Mouse (Mus musculus): ENCODE results near the gene Casc3. TPM values are rescaled to one million over a fixed set of nuclear protein-coding genes. Genes with fewer than 3 reads are reported as not detected.

Casc3 gene
- polyA plus RNA-seq, 3 experiments from 2014 or later: 8.7 to 14.8 (median 11.6) TPM

GRCm38 (mm10) chr11:98873900-98874299 is 69.2 kb downstream of the Casc3 start:
- no peak for ATAC-seq

DNA sequence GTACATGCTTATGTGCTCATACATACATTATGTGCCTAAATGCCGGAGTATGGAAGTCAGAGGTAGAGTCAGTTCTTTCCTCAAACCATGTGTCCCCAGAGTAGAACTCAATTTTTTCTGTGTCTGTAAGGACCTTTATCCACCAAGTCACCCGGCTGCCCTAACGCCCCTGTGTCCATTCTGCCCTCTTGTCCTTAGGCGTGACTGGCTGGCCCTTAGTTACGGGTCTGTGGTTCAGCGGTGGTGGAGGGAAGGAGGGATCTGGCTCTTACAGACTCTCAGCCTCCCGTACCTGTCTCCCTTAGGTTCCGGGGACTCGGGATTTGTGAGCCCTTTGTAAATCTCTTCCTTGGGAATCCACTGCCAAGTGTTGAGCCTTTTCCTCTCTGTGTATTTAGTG is 72.3 kb downstream of the Casc3 start:
- no peak for ATAC-seq

Other genes starting within 250 kb of the Casc3 start
- 10 to 100 TPM; 23.6 to 31.0 (median 30.7) TPM for gene Ormdl3, start 217.5 kb upstream of the Casc3 start, polyA plus RNA-seq (2017; shearing (Covaris generic))
- gene Lrrc3c, start 206.6 kb upstream of the Casc3 start, polyA plus RNA-seq (2017; shearing (Covaris generic)): not detected
- 10 to 100 TPM in 2 of 3 experiments, 1 to 10 TPM in 1; 1.3 to 14.8 (median 10.7) TPM for gene Gm12355, start 179.2 kb upstream of the Casc3 start, polyA plus RNA-seq (2017; shearing (Covaris generic))
- gene Gsdma3, start 178.5 kb upstream of the Casc3 start, polyA plus RNA-seq (2017; shearing (Covaris generic)): not detected
- gene Gsdma2, start 158.1 kb upstream of the Casc3 start, polyA plus RNA-seq (2017; shearing (Covaris generic)): not detected
- not detected for gene Gsdma, start 140.6 kb upstream of the Casc3 start, polyA plus RNA-seq (2017; shearing (Covaris generic))
- gene Psmd3, start 122.4 kb upstream of the Casc3 start, polyA plus RNA-seq (2017; shearing (Covaris generic)): 10 to 100 TPM; 12.9 to 20.6 (median 15.5) TPM
- gene Csf3, start 103.6 kb upstream of the Casc3 start, polyA plus RNA-seq (2017; shearing (Covaris generic)): not detected
- gene Med24, start 75.5 kb upstream of the Casc3 start, polyA plus RNA-seq (2017; shearing (Covaris generic)): 10 to 100 TPM; 23.8 to 32.5 (median 28.3) TPM
- gene Thra, start 64.3 kb upstream of the Casc3 start, polyA plus RNA-seq (2017; shearing (Covaris generic)): 1 to 10 TPM; 1.3 to 6.3 (median 5.2) TPM
- gene Nr1d1, start 29.6 kb upstream of the Casc3 start, polyA plus RNA-seq (2017; shearing (Covaris generic)): 1 to 10 TPM; 6.5 to 8.4 (median 7.3) TPM
- 10 to 100 TPM; 16.7 to 26.3 (median 20.4) TPM for gene Msl1, start 9.4 kb upstream of the Casc3 start, polyA plus RNA-seq (2017; shearing (Covaris generic))
- gene Rapgefl1, start 31.9 kb downstream of the Casc3 start, polyA plus RNA-seq (2017; shearing (Covaris generic)): under 1 TPM in 2 of 3 experiments, not detected in 1; 0.32 to 0.63 TPM
- 10 to 100 TPM; 10.4 to 15.1 (median 14.2) TPM for gene Wipf2, start 58.7 kb downstream of the Casc3 start, polyA plus RNA-seq (2017; shearing (Covaris generic))
- gene Cdc6, start 102.9 kb downstream of the Casc3 start, polyA plus RNA-seq (2017; shearing (Covaris generic)): 10 to 100 TPM in 1 of 3 experiments, 1 to 10 TPM in 2; 5.1 to 40.6 (median 5.2) TPM
- 1 to 10 TPM; 7.4 to 8.1 (median 7.6) TPM for gene Rara, start 122.9 kb downstream of the Casc3 start, polyA plus RNA-seq (2017; shearing (Covaris generic))
- not detected for gene Gjd3, start 178.1 kb downstream of the Casc3 start, polyA plus RNA-seq (2017; shearing (Covaris generic))
- gene Top2a, start 219.3 kb downstream of the Casc3 start, polyA plus RNA-seq (2017; shearing (Covaris generic)): 100 to 1,000 TPM in 1 of 3 experiments, 10 to 100 TPM in 2; 34.9 to 332 (median 36.3) TPM
- 10 to 100 TPM in 2 of 3 experiments, under 1 TPM in 1; 0.09 to 20.6 (median 14.8) TPM for gene Igfbp4, start 236.3 kb downstream of the Casc3 start, polyA plus RNA-seq (2017; shearing (Covaris generic))

All from inflammation-experienced regulatory T-cells, adult 6 months (primary cell).